Mouse (Mus musculus) intestine, embryonic 16.5 days (tissue): ENCODE measurements around the gene Pigs. TPM values are rescaled to one million over a fixed set of nuclear protein-coding genes. Genes with fewer than 3 reads are reported as not detected.

ENCODE experiments used
- ATAC-seq: fragments of 200-750 bp; cut with Nextera tagmentation; 2 replicates; pipeline ENCODE4 v1.8.0; 2017; ENCODE audit warnings: moderate TSS enrichment, moderate library complexity
- H3K27ac ChIP-seq: fragments of 300-500 bp; sonication (generic); 2 replicates; pipeline ENCODE4 v1.5.1; 2014; ENCODE audit warnings: mild to moderate bottlenecking, low read length
- H3K27me3 ChIP-seq: fragments of 300-500 bp; sonication (generic); replicated peaks from 2 replicates; pipeline ENCODE4 v1.6.1; 2014; ENCODE audit warnings: low read length, control low read depth, mixed read lengths; ENCODE audit not compliant: control insufficient read depth, insufficient read depth
- H3K36me3 ChIP-seq: fragments of 300-500 bp; sonication (generic); 2 replicates; pipeline ENCODE4 v1.6.1; 2014; ENCODE audit warnings: low read length, control low read depth; ENCODE audit not compliant: control insufficient read depth, insufficient read depth
- H3K4me1 ChIP-seq: fragments of 300-500 bp; sonication (generic); 2 replicates; pipeline ENCODE4 v1.6.1; 2014; ENCODE audit warnings: low read length, control low read depth, mixed read lengths; ENCODE audit not compliant: control insufficient read depth, insufficient read depth
- H3K4me2 ChIP-seq: fragments of 300-500 bp; sonication (generic); 2 replicates; pipeline ENCODE4 v1.6.1; 2014; ENCODE audit warnings: low read depth, low read length, control low read depth
- H3K4me3 ChIP-seq: fragments of 300-500 bp; sonication (generic); 2 replicates; pipeline ENCODE4 v1.5.1; 2014; ENCODE audit warnings: mild to moderate bottlenecking, low read length
- H3K9ac ChIP-seq: fragments of 300-500 bp; sonication (generic); 2 replicates; pipeline ENCODE4 v1.6.1; 2014; ENCODE audit warnings: low read depth, low read length
- H3K9me3 ChIP-seq: fragments of 300-500 bp; sonication (generic); 2 replicates; pipeline ENCODE4 v1.6.1; 2016; ENCODE audit warnings: low read length, control low read depth; ENCODE audit not compliant: control insufficient read depth
- WGBS: fragments of 180-500 bp; shearing (Covaris S2); extraction: QIAGEN DNeasy Blood & Tissue Kit; methylation state at CpG from one replicate; pipeline ENCODE4 v1.1.7; 2014; 5-methylcytosine and 5-hydroxymethylcytosine counted together
- polyA plus RNA-seq: library from polyadenylated mRNA; unstranded; fragments of >200 nt; fragmentation: Nextera tagmentation; extraction: Ambion mirVana; gene quantifications from 2 replicates; pipeline ENCODE4 v1.2.1, GENCODE M21; 2015

Pigs gene
- polyA plus RNA-seq, 1 experiment from 2014 or later = 93.1 TPM

DNA sequence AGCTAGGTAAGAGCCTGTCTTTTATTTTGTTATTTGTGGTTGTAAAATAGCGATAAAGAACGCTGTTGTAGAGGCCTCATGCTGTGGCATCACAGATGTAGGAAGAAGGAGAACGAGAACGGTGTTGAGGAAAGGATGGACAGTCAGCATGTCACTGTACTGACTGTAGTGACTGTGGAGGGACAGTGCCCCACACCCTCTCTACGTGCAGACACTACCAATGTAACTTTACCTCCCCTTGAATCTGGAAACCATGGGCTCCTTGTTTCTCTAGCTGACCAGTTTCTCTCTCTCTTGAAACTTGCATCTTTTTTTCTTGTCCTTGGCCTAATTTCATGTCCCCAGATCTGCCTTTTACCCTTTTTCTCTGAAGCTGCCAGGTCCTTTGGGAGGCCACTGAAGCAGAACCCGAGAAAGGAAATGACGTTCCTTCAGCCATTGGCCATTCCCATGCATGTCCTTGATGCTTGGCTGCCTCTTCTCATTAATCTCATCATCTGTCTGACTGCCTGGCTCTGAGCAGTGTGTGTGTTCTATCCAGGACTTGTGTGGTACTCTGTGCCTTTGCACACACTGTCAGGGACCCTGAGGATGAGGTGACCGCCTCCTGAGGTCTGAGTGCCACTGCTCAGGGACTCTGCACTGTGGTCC is 17.2 kb upstream of the Pigs start:
- no peak for ATAC-seq
- Histone ChIP-seq H3K4me3 (no peak overlapping the region), H3K4me1 (no peaks in the 10 kb centered on the region), H3K27me3 (no peaks in the 10 kb centered on the region), H3K4me2 (no peak overlapping the region), H3K9me3 (no peaks in the 10 kb centered on the region), H3K36me3 (peaks cover 10% of the 10 kb centered on the region; the same call in 1 of the 2 replicates), H3K27ac (no peak overlapping the region), H3K9ac (no peak overlapping the region)
- WGBS = 91% methylated on average over 8 of the region's 8 CpGs

DNA sequence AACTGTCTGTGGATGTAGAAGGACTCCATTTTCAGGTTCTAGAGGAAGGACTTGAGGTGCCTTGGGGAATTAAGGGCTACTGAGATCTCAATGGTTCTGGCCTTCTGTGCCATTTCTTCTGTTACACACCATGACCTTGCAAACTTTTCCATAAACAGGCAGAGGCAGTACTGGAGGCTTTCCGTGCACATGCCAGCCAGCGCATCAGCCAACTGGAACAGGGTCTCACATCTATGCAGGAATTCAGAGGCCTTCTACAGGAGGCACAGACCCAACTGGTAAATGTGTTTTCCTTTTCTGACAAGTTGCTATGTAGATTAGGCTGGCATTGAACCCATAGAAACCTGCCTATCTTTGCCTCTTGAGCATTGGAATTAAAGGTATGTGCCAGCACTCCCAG is 14.6 kb upstream of the Pigs start:
- no peak for ATAC-seq
- Histone ChIP-seq H3K9ac (no peak overlapping the region), H3K4me3 (no peak overlapping the region), H3K9me3 (no peaks in the 10 kb centered on the region), H3K27ac (no peak overlapping the region), H3K36me3 (0 out of 2 replicates have a peak, but pooled peaks cover 16% of the 10 kb centered on the region), H3K4me2 (no peak overlapping the region), H3K4me1 (no peaks in the 10 kb centered on the region), H3K27me3 (no peaks in the 10 kb centered on the region)
- WGBS = 99% methylated on average over 2 of the region's 2 CpGs

DNA sequence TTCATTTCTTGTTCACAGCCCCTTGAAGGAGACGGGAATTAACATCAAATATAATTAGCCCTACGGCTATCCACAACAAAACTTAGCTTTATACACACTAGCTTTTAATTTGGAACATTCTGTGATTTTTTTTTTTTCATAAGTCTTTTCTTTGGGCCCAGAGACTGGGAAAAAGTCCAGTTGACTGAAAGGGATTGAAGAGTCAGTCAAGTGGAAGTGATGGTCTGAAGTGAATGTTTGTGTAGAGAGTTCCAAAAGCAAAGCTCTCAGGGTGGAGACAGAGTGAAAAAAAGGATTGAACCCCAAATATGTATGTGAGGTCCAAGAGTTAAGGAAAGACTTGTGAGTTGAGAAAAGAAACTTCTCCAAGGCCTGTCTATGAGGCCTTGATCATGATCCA is 9.8 kb upstream of the Pigs start:
- H3K9me3 ChIP-seq = no peaks in the 10 kb centered on the region
- H3K4me3 ChIP-seq = no peak overlapping the region
- peaks cover 18% of the 10 kb centered on the region; the same call in 1 of the 2 replicates for H3K36me3 ChIP-seq
- no peak overlapping the region for H3K4me2 ChIP-seq
- ATAC-seq = no peak
- H3K4me1 ChIP-seq = peaks cover 5% of the 10 kb centered on the region; the same call in 1 of the 2 replicates
- no peak overlapping the region for H3K9ac ChIP-seq
- 89% methylated on average over 2 of the region's 2 CpGs for WGBS
- H3K27me3 ChIP-seq = no peaks in the 10 kb centered on the region
- no peak overlapping the region for H3K27ac ChIP-seq

DNA sequence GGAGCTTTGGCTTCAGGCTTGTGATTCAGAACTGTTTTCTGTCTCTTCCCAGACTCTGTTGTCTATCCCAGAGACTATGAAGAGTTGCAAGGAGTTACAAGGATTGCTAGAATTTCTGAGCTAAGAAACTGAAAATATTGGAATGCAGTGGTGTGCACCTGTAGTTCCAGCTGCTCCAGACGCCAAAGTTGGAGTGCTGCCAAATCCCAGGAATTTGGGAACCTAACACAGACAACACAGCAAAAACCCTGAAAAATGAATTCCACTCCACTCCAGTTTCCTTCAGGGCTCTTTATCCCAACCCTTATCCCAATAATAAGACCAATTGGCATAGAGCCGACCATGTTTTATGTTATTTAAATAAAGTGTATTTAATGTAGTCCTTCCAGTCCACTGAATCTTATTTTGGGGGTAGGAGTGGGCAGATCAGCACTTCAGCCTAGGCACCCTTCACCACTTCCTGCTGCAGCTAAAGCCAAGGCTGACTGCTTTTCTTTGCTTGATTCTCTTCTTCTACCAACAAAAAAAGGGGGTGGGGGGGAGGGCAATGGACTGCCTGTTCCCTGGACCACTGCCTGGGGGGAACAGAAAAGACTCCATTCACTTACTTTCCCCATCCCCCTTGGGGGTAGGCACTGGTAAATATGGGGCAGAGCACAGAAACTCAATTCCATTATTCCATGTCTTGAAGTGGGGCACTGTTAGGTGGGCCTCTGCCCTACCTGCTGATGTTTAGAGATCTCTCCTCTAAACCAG is 6.0 kb upstream of the Pigs start:
- Histone ChIP-seq H3K9ac (no peak overlapping the region), H3K27me3 (no peaks in the 10 kb centered on the region), H3K4me1 (peaks cover 8% of the 10 kb centered on the region; the same call in 1 of the 2 replicates), H3K4me3 (no peak overlapping the region), H3K27ac (peak overlapping the region; percentile 68), H3K9me3 (no peaks in the 10 kb centered on the region), H3K4me2 (peak overlapping the region; percentile 43; the same call in 1 of the 2 replicates), H3K36me3 (peaks cover 7% of the 10 kb centered on the region; the same call in 1 of the 2 replicates)
- no peak; the same call in 1 of the 2 replicates for ATAC-seq
- 53% methylated on average over 2 of the region's 2 CpGs for WGBS

DNA sequence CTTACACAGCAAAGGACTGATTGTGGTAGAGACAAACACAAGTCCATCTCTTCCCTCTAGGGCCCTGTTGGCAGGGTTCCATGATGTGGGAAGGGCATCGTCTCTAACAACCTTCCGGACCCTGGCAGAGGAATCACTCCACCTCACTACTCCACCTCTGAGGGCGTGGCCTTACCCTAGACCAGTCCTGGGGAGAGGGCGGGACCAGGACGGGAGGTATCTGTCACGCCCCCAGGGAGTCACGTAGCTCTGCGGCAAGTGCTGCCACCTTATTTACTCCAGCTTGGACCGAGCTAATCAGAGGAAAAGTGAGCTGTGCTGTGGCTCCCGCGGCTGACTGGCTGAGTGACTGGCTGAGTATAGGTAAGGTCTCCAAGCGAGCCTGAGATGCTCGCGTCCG is 5.4 kb upstream of the Pigs start, which contains the start of gene Aldoc:
TSS of gene Aldoc (plus strand) at position 109 of the 400 bp plus-strand sequence.
- peak within 1 kb of the TSS; percentile 68 for H3K27ac ChIP-seq
- peak; percentile 99 for ATAC-seq
- H3K4me1 ChIP-seq = peaks cover 8% of the 10 kb centered on the region; the same call in 1 of the 2 replicates
- H3K9ac ChIP-seq = peak within 1 kb of the TSS; percentile 61
- peaks cover 5% of the 10 kb centered on the region; the same call in 1 of the 2 replicates for H3K36me3 ChIP-seq
- H3K27me3 ChIP-seq = no peaks in the 10 kb centered on the region
- H3K4me2 ChIP-seq = peak within 1 kb of the TSS; percentile 43
- 8% methylated on average over 15 of the region's 15 CpGs for WGBS
- no peaks in the 10 kb centered on the region for H3K9me3 ChIP-seq
- peak within 1 kb of the TSS; percentile 38 for H3K4me3 ChIP-seq

DNA sequence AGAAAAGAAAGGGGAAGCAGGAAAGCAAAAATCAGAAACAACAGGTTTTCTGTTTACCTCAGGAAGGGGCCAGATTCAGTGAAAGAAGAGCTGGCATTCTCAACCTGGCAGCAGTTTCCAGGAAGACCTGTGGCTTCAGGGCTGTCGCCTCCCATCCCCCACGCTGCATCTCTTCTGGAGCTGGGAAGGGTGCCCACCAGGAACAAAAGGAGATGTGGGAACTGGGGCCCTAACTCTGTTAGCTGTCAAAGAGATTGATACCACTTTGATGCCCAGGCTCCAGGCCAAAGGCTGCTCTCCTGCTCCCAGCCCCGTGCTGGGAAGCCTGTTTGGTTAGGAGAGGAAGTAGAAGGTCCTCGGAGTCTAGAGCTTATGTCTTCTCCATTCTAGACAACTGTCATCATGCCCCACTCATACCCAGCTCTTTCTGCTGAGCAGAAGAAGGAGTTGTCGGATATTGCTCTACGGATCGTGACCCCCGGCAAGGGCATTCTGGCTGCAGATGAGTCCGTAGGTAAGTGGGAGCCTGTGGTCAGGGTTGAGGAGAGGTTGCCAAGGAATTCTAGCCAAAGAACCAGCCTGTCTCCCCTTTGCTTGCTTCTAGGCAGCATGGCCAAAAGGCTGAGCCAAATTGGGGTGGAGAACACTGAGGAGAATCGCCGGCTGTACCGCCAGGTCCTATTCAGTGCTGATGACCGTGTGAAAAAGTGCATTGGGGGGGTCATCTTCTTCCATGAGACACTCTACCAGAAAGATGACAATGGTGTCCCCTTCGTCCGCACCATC is 4.0 kb upstream of the Pigs start:
- no peaks in the 10 kb centered on the region for H3K27me3 ChIP-seq
- no peak overlapping the region for H3K4me3 ChIP-seq
- H3K4me1 ChIP-seq = peaks cover 11% of the 10 kb centered on the region
- H3K9me3 ChIP-seq = no peaks in the 10 kb centered on the region
- ATAC-seq = no peak
- 86% methylated on average over 15 of the region's 15 CpGs for WGBS
- H3K36me3 ChIP-seq = no peaks in the 10 kb centered on the region
- H3K4me2 ChIP-seq = no peak overlapping the region
- H3K27ac ChIP-seq = no peak overlapping the region
- H3K9ac ChIP-seq = no peak overlapping the region

DNA sequence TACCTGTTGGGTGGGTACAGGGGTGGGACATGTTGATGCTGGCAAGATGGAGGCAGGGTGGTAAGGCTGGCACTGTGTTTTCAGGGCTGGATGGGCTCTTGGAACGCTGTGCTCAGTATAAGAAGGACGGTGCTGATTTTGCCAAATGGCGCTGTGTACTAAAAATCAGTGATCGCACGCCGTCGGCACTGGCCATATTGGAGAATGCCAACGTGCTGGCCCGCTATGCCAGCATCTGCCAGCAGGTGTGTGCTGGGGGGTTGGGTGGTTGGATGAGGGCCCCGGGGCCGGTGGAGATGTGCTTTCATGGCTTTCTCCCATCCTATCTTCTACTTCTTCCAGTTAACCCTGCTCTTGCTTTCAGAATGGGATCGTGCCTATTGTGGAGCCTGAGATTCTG is 3.2 kb upstream of the Pigs start:
- no peak overlapping the region for H3K9ac ChIP-seq
- H3K27me3 ChIP-seq = no peaks in the 10 kb centered on the region
- no peaks in the 10 kb centered on the region for H3K9me3 ChIP-seq
- WGBS = 92% methylated on average over 12 of the region's 12 CpGs
- H3K36me3 ChIP-seq = no peaks in the 10 kb centered on the region
- no peak overlapping the region for H3K4me2 ChIP-seq
- ATAC-seq = no peak
- no peak overlapping the region for H3K27ac ChIP-seq
- no peak overlapping the region for H3K4me3 ChIP-seq
- H3K4me1 ChIP-seq = peaks cover 14% of the 10 kb centered on the region

DNA sequence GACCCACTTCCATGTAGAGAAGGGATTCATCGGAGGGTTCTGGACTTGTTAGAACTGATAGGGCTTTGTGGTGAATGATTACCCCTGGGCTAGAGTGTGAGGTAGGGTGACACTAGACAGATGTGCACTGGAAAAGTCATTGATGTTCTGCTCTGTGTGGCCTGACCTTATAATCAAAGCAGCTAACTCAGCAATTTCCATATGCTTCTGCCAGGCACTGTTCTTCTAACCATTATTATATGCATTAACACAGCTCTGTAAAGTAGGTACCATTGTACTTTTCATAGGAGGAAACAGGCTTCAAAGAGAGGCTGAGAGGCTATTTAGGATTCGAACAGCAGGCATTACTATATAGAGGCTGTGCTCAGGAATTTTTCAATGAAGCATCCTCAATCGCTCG is 1.0 kb upstream of the Pigs start:
- ATAC-seq = no peak
- H3K36me3 ChIP-seq = no peaks in the 10 kb centered on the region
- H3K27ac ChIP-seq = no peak overlapping the region
- no peak overlapping the region for H3K9ac ChIP-seq
- H3K4me3 ChIP-seq = no peak overlapping the region
- H3K9me3 ChIP-seq = no peaks in the 10 kb centered on the region
- peaks cover 14% of the 10 kb centered on the region for H3K4me1 ChIP-seq
- H3K4me2 ChIP-seq = no peak overlapping the region
- 90% methylated on average over 4 of the region's 4 CpGs for WGBS
- no peaks in the 10 kb centered on the region for H3K27me3 ChIP-seq

DNA sequence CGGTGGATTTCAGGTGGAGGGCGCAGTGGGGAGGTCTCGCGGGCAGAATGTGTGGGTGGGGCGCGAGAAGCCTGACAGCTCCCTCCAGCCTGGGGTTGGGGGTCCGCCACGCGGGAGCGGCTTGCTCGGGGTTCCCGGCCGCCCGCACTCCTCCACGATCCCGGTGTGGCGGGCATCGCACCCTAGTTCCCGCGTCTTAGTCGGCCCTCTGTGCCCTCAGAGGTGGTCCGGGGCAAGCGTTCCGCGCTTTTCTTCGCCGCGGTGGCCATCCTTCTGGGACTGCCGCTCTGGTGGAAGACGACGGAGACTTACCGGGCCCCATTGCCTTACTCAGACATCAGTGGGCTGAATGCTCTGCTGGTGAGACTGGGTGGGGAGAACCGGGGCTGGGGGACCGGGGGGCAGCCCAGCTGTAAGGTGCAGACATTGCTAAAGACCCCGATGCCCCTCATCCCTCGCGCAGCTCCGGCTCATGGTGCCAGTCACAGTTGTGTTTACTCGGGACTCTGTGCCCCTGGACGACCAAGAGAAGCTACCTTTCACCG is 369 bp downstream of the Pigs start:
- H3K27ac ChIP-seq = no peak overlapping the region
- H3K9ac ChIP-seq = peak overlapping the region; percentile 87
- peaks cover 6% of the 10 kb centered on the region for H3K4me1 ChIP-seq
- no peaks in the 10 kb centered on the region for H3K27me3 ChIP-seq
- peak overlapping the region; percentile 86 for H3K4me3 ChIP-seq
- H3K9me3 ChIP-seq = no peaks in the 10 kb centered on the region
- peak overlapping the region; percentile 83 for H3K4me2 ChIP-seq
- ATAC-seq = peak; percentile 69
- 1% methylated on average over 40 of the region's 41 CpGs for WGBS
- no peaks in the 10 kb centered on the region for H3K36me3 ChIP-seq
